Mouse (Mus musculus): Measurements from ENCODE around the gene Fbxo6.

GRCm38 (mm10) chr4:148139767-148140097 is 12.2 kb downstream of the Fbxo6 start:
- no peak for TF ChIP-seq CTCF (IDR thresholded peaks at IDR 0.05; ENCODE audit: borderline replicate concordance, insufficient read depth, low read length)
- no peak for TF ChIP-seq POLR2A (IDR thresholded peaks at IDR 0.05; ENCODE audit: low read depth, low read length)
